Mouse (Mus musculus) embryo, embryonic 11 days (tissue): Measurements from ENCODE around the gene Olfr150.
"Not testable (repeated sequence)": the region's sequence is repeated elsewhere in the genome, so short reads cannot be mapped to it uniquely, and the experiment has no call there.

Experiments
- DNase-seq: peaks from one replicate; pipeline ENCODE4 v3.0.0-alpha.2; 2015

Olfr150 gene

DNA sequence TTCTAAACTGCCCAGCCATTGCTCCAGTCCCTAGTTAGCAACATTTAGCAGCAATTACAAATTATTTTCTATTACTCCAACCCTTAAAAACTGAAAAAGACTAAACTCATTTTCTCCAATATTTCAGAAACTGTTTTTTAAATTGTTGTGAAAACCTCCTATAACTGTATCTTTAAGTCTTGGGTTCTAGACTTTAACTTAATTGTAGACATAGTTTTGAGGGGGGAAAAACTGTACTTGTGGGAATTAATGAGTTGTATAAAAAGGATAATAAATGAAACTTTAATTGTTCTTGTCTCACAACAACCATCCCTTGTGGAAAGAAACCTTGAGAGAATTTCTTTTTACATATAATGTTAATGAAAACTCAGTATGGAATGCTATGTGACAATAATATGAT, at the start of gene Olfr150:
Gene Olfr150 (plus strand): TSS at position 301 of the 400 bp plus-strand sequence.
- no peak for DNase-seq

DNA sequence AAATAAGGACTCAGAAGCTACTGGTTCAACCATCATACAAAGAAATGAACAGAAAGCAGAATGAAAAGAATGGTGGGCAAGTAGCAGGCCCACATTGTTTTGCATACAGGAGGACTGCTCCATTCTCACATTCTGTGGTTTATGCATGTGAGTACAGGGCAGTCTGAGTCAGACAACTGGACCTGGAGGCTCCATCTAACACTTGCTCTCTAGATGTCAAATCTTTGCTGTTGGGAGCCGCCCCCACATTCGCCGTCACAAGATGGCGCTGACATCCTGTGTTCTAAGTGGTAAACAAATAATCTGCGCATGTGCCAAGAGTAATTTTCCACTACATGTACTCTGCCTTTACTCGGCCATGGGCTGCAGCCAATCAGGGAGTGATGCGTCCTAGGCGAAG, 29.7 kb upstream of the Olfr150 start:
- DNase-seq, result not testable (repeated sequence)

DNA sequence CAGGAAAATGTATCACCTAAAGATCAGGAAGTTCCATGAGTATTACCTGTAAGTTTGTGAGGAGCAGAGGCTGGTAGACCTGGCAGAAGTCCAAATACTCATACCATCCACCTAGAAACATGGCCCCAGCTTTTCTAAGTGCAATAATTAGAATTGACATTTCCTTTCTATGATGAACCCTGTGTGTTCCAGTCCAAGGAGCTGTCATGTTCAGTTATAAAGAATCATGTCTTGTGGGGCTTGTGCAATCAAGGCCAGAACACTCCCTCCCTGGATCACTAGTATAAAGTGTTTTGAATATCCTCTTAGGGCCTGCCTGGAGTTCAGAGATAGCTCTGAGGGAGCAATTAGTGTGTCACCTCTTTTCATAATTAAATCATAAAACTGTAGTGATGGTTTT, 23.8 kb upstream of the Olfr150 start, which contains the start of gene Olfr149:
Gene Olfr149 (minus strand): TSS at position 101 of the 400 bp plus-strand sequence.
- no peak for DNase-seq

DNA sequence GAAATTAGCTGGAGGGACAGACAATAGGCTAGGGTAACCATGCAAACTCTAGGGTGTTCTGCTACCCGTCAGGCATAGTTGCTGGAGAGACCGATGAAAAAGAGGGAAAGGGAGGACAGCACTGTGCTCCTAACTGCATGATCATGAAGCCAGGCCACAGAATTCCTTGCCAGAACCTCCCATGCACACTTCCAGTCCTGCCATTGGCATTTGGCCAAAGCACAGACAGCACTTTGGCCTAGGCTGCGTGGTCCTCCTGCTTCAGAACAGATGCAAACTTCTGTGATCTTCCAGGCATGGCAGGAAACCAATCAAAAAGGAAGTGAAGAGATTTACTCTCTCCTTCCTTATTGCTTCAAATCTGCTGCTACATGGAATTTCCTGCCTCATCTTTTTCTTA, 21.8 kb upstream of the Olfr150 start:
- no peak for DNase-seq

DNA sequence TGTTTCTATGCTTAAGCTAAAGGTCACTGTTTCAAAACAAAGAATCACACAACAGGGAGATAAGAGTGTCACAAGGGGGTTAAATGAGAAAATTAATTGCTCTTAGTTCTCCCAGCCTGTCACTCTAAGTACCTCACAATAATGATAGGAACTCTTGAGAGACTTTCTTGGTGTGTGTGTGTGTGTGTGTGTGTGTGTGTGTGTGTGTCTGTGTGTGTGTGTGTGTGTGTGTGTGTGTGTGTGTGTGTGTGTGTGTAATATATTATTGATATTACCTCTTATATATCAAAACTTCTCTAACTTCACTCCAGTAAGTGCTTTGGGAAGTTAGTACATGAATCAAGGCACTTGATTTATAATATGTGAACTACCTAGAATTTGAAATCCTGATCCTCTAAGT, 19.7 kb upstream of the Olfr150 start, which contains the start of gene Olfr965:
Gene Olfr965 (plus strand): TSS at position 301 of the 400 bp plus-strand sequence.
- DNase-seq, result no peak

DNA sequence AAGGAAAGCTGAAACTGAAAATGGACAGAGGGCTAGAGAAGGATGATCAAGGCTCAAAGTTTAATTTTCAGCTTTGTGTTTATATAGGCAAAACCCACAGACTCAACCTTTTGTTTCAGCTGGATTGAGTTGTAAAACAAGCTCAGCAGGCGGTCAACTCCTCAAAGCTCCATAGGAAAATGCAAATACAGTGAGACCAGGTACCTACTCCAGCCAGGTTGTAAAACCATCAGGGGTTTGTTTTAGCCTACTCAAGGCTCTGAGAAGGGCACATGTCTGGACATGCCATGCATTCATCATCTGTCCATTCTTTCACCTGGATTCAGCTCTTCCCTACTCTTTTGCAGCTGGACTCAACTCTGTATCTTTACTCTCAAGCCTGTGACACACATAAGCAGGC, 10.0 kb downstream of the Olfr150 start:
- DNase-seq, result no peak

DNA sequence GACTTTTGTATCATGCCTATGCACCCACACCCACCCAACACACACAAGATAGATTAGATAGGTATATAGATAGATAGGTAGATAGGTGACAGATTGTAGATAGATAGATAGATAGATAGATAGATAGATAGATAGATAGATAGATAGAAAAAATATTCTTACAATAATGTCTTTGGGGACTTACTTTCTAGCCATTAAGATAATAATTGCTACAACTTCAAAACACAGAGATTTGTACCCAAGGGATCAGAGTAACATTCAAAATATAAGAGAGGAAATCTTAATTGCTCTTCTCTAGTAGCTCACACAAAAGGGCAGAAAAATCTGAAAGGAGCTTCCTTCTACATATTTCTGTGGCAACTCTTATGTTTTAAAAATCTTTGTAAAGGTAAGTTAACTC, 15.2 kb downstream of the Olfr150 start, which contains the start of gene Olfr967:
Gene Olfr967 (plus strand): TSS at position 301 of the 400 bp plus-strand sequence.
- no peak for DNase-seq

DNA sequence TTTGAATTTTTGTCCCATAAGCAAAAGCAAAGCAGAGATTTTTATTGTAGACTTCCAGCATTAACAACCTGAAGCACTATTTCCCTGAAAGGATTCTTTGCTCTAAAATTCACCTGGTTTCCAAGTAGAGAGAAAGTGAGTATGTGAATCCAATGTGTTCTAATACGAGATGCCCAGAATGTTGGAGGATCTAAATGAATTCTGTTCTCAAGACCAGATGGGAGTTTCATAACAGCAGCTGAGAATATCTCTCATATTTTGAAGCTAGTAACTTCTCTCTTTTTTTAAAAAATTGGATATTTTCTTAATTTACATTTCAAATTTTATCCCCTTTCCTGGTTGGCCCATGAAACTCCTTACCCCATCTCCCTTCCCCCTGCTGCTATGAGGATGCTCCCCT, 15.7 kb downstream of the Olfr150 start:
- DNase-seq, result no peak

DNA sequence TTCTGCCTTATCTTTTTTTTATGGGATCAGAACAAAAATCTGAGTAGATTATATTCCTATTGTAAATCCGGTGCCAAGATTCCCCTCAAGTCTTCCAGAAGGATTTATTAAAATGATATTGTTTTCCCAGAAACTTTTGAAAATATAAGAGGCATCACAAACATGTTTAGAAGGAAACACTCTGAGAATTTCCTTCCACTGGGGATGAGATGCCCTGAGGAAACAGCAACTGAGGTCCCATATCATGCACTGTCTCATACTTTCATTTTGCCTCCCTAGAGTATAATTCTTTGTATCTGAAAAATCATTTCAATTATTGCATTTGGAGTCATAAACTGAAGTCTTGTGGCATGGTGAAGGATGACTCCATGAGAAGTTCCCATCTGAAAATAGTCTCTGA, 52.4 kb downstream of the Olfr150 start, which contains the start of gene Olfr968:
Gene Olfr968 (minus strand): TSS at position 101 of the 400 bp plus-strand sequence.
- no peak for DNase-seq
